Mouse (Mus musculus): ENCODE measurements around the gene Gm17693. TPM values are rescaled to one million over a fixed set of nuclear protein-coding genes. Genes with fewer than 3 reads are reported as not detected.
"Not testable (repeated sequence)": the region's sequence is repeated elsewhere in the genome, so short reads cannot be mapped to it uniquely, and the experiment has no call there.

The Gm17693 gene
- not detected in 2 replicates for polyA plus RNA-seq (2012; rRNA removed)

DNA sequence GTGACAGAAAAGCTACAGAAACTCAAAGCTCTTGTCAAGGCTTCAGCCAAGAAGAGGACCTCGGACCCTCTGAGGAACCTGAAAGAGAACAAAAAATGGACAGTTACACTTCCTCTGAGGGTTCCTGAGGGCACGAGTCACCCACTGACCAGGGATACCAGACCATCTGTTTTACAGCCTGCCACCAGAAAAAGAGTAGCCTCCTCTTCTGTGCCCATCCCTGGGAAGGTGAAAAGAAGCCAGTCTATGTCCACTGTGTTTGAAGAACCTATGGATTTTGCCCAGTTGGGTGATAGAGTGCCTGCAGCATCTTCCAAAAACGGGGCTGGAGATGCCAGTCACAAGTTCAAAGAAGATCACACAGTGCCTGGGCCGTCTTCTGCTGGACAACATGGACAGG is at the start of gene Gm17693:
Gene Gm17693, plus strand, starts transcription at position 301 of the 400 bp plus-strand sequence.
- H3K4me1 ChIP-seq (ENCODE audit: control insufficient read depth, insufficient read depth, low read length); DNase-seq; H3K4me3 ChIP-seq (replicated peaks; ENCODE audit: extremely low read depth, low read depth, low read length): not testable (repeated sequence)
- no CpG with 5 or more reads among the region's 4 CpGs for WGBS

Measured in lung, adult 2 months (tissue).